Mouse (Mus musculus): ENCODE measurements at regions not wholly inside any gene's neighbourhood (a gene's known extent, or its start where the extent isn't known, plus 50 kb on each side); places are given as distances from the start of the nearest gene placed in this dataset.
A peak's percentile ranks its signal among the peaks of the same experiment; 100 is the strongest.
"Not testable (repeated sequence)": the region's sequence is repeated elsewhere in the genome, so short reads cannot be mapped to it uniquely, and the experiment has no call there.

- H3K4me3 ChIP-seq (ENCODE audit: low read depth, low read length); H3K36me3 ChIP-seq (ENCODE audit: control insufficient read depth, insufficient read depth, low read length, poor library complexity, severe bottlenecking); H3K9me3 ChIP-seq (replicated peaks; ENCODE audit: control insufficient read depth, insufficient read depth, low read length, poor library complexity, severe bottlenecking); H3K27me3 ChIP-seq (ENCODE audit: control insufficient read depth, insufficient read depth, low read length, poor library complexity, severe bottlenecking); H3K4me1 ChIP-seq (ENCODE audit: control insufficient read depth, insufficient read depth, low read length); H3K9ac ChIP-seq (ENCODE audit: low read depth, poor library complexity, severe bottlenecking); H3K27ac ChIP-seq (ENCODE audit: insufficient read depth, low read length): not testable (repeated sequence)
- TF ChIP-seq EP300 (IDR thresholded peaks at IDR 0.05; ENCODE audit: insufficient read depth, low read depth, low read length), result 0 out of 2 replicates have a peak, but pooled peaks have one; percentile 35
These were observed 248.5 kb downstream of the Gm19965 start for GRCm38 (mm10) chr1:117051311-117051710.

- no peaks in the 10 kb centered on the region for H3K4me1 ChIP-seq (ENCODE audit: control insufficient read depth, insufficient read depth, low read length)
These were observed 264.5 kb downstream of the Gm19965 start for GRCm38 (mm10) chr1:117067151-117067819.

GRCm38 (mm10) chr1:117087136-117087535 lies 284.4 kb downstream of the Gm19965 start:
- Histone ChIP-seq H3K4me1 (ENCODE audit: control insufficient read depth, insufficient read depth, low read length) (no peaks in the 10 kb centered on the region), H3K9ac (ENCODE audit: low read depth, poor library complexity, severe bottlenecking) (no peak overlapping the region), H3K27ac (ENCODE audit: insufficient read depth, low read length) (no peak overlapping the region), H3K4me3 (ENCODE audit: low read depth, low read length) (no peak overlapping the region), H3K27me3 (ENCODE audit: control insufficient read depth, insufficient read depth, low read length, poor library complexity, severe bottlenecking) (no peaks in the 10 kb centered on the region; the same call in 1 of the 2 replicates), H3K9me3 (replicated peaks; ENCODE audit: control insufficient read depth, insufficient read depth, low read length, poor library complexity, severe bottlenecking) (peaks cover 8% of the 10 kb centered on the region; the same call in 1 of the 2 replicates), H3K36me3 (ENCODE audit: control insufficient read depth, insufficient read depth, low read length, poor library complexity, severe bottlenecking) (no peaks in the 10 kb centered on the region)
- TF ChIP-seq POLR2A (IDR thresholded peaks at IDR 0.05; ENCODE audit: insufficient read depth, low read length), result no peak
- no peak for TF ChIP-seq CTCF (IDR thresholded peaks at IDR 0.05; ENCODE audit: low read depth, low read length)
- no peak for TF ChIP-seq EP300 (IDR thresholded peaks at IDR 0.05; ENCODE audit: insufficient read depth, low read depth, low read length)

More at GRCm38 (mm10) chr1:117067151-117067819, 264.5 kb downstream of the Gm19965 start:
- TF ChIP-seq CTCF (IDR thresholded peaks at IDR 0.05; ENCODE audit: low read depth, low read length), result no peak
- TF ChIP-seq EP300 (IDR thresholded peaks at IDR 0.05; ENCODE audit: insufficient read depth, low read depth, low read length), result no peak
- no peak for TF ChIP-seq POLR2A (IDR thresholded peaks at IDR 0.05; ENCODE audit: insufficient read depth, low read length)
- Histone ChIP-seq H3K9ac (ENCODE audit: low read depth, poor library complexity, severe bottlenecking) (no peak overlapping the region), H3K27ac (ENCODE audit: insufficient read depth, low read length) (no peak overlapping the region), H3K4me3 (ENCODE audit: low read depth, low read length) (no peak overlapping the region), H3K36me3 (ENCODE audit: control insufficient read depth, insufficient read depth, low read length, poor library complexity, severe bottlenecking) (no peaks in the 10 kb centered on the region), H3K27me3 (ENCODE audit: control insufficient read depth, insufficient read depth, low read length, poor library complexity, severe bottlenecking) (no peaks in the 10 kb centered on the region), H3K9me3 (replicated peaks; ENCODE audit: control insufficient read depth, insufficient read depth, low read length, poor library complexity, severe bottlenecking) (no peaks in the 10 kb centered on the region)

- Histone ChIP-seq H3K4me1 (ENCODE audit: control insufficient read depth, insufficient read depth, low read length) (no peaks in the 10 kb centered on the region), H3K9me3 (replicated peaks; ENCODE audit: control insufficient read depth, insufficient read depth, low read length, poor library complexity, severe bottlenecking) (no peaks in the 10 kb centered on the region), H3K4me3 (ENCODE audit: low read depth, low read length) (no peak overlapping the region), H3K9ac (ENCODE audit: low read depth, poor library complexity, severe bottlenecking) (no peak overlapping the region), H3K27ac (ENCODE audit: insufficient read depth, low read length) (no peak overlapping the region), H3K27me3 (ENCODE audit: control insufficient read depth, insufficient read depth, low read length, poor library complexity, severe bottlenecking) (no peaks in the 10 kb centered on the region), H3K36me3 (ENCODE audit: control insufficient read depth, insufficient read depth, low read length, poor library complexity, severe bottlenecking) (no peaks in the 10 kb centered on the region)
- TF ChIP-seq POLR2A (IDR thresholded peaks at IDR 0.05; ENCODE audit: insufficient read depth, low read length) (no peak), CTCF (IDR thresholded peaks at IDR 0.05; ENCODE audit: low read depth, low read length) (no peak)
These were observed 308.7 kb downstream of the Gm19965 start for GRCm38 (mm10) chr1:117111496-117111895.

GRCm38 (mm10) chr1:117113918-117114317 lies 311.1 kb downstream of the Gm19965 start:
- Histone ChIP-seq H3K9me3 (replicated peaks; ENCODE audit: control insufficient read depth, insufficient read depth, low read length, poor library complexity, severe bottlenecking) (no peaks in the 10 kb centered on the region), H3K4me1 (ENCODE audit: control insufficient read depth, insufficient read depth, low read length) (no peaks in the 10 kb centered on the region), H3K4me3 (ENCODE audit: low read depth, low read length) (no peak overlapping the region), H3K27ac (ENCODE audit: insufficient read depth, low read length) (no peak overlapping the region), H3K9ac (ENCODE audit: low read depth, poor library complexity, severe bottlenecking) (no peak overlapping the region), H3K36me3 (ENCODE audit: control insufficient read depth, insufficient read depth, low read length, poor library complexity, severe bottlenecking) (no peaks in the 10 kb centered on the region), H3K27me3 (ENCODE audit: control insufficient read depth, insufficient read depth, low read length, poor library complexity, severe bottlenecking) (no peaks in the 10 kb centered on the region)
- TF ChIP-seq EP300 (IDR thresholded peaks at IDR 0.05; ENCODE audit: insufficient read depth, low read depth, low read length), result no peak
- no peak for TF ChIP-seq POLR2A (IDR thresholded peaks at IDR 0.05; ENCODE audit: insufficient read depth, low read length)
- no peak for TF ChIP-seq CTCF (IDR thresholded peaks at IDR 0.05; ENCODE audit: low read depth, low read length)

- Histone ChIP-seq H3K9ac (ENCODE audit: low read depth, poor library complexity, severe bottlenecking) (no peak overlapping the region), H3K9me3 (replicated peaks; ENCODE audit: control insufficient read depth, insufficient read depth, low read length, poor library complexity, severe bottlenecking) (no peaks in the 10 kb centered on the region), H3K27ac (ENCODE audit: insufficient read depth, low read length) (no peak overlapping the region), H3K27me3 (ENCODE audit: control insufficient read depth, insufficient read depth, low read length, poor library complexity, severe bottlenecking) (no peaks in the 10 kb centered on the region), H3K36me3 (ENCODE audit: control insufficient read depth, insufficient read depth, low read length, poor library complexity, severe bottlenecking) (no peaks in the 10 kb centered on the region), H3K4me1 (ENCODE audit: control insufficient read depth, insufficient read depth, low read length) (no peaks in the 10 kb centered on the region), H3K4me3 (ENCODE audit: low read depth, low read length) (no peak overlapping the region)
- no peak for TF ChIP-seq EP300 (IDR thresholded peaks at IDR 0.05; ENCODE audit: insufficient read depth, low read depth, low read length)
- no peak for TF ChIP-seq POLR2A (IDR thresholded peaks at IDR 0.05; ENCODE audit: insufficient read depth, low read length)
- no peak for TF ChIP-seq CTCF (IDR thresholded peaks at IDR 0.05; ENCODE audit: low read depth, low read length)
These were observed 320.2 kb downstream of the Gm19965 start for GRCm38 (mm10) chr1:117122965-117123364.
